Mouse (Mus musculus) E14TG2a.4 (cell line): ENCODE data around the gene Polr2f.

Experiments
- CTCF ChIP-seq: conservative IDR thresholded peaks from 2 replicates; pipeline ENCODE4 v1.5.1; 2014; ENCODE audit warnings: low read length
- POU5F1 ChIP-seq: IDR thresholded peaks from 2 replicates; pipeline ENCODE4 v1.6.1; 2014; ENCODE audit warnings: low read length, borderline replicate concordance

DNA sequence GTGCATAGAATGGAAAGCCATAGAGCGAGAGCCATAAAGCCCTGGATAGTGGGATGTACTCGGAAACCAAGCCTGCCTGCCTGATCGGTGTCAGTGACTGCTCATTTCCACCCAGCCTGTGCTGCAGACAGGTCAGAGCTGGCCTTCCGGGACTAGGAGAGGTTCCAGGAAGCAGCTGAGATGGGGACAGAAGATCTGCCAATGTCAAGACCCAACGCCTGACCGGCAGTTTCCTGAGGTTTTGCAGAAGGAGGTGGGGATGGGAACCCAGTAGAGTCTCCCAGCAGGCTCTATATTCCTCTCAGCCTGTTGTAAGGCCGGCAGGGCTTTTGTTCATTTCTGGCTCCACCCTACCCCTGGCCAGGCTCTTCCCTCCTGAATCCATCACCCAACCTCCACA lies 41.9 kb upstream of the Polr2f start:
- TF ChIP-seq CTCF, result no peak
- TF ChIP-seq POU5F1, result no peak
